In the genomic region with DNA sequence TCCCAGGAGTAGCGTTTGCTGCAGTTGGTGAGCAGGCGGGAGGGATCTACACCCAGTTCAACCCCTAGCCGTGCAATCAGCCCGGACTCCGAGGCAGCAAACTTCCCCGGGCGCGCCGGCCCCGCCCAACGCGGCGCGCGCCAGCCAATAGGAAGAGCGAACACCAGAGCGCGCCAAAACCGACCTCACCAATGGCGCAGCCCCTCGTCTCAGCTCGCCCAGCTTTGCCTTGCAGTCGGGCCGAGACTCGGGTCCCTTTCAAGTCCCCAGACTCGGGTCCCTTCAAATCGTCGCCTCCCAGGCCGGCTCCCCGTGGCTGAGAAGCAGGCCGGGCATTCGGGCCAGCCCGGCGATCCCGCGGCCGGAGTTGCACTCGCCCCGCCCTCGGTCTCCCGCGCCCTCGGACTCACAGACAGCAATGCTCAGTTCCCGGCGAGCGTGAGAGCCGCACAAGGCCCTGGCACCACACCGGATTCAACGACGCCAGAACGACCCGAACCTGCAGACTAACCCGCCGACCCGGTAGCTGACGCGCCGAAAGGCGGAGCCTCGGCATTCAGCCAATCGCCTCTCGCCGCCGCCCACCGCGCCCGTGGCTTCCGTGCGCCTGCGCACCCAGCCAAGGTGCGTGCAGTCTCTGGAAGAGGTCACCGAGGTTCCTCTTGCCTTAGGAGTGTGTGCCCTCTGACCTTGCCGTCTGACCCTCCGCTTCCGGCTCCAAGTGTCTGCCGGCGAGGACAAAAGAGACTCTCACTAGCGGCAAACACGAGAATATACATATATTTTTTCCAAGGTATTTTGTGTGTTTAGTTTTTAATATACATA, we compare ENCODE assay signal across 8 mouse cellular contexts. TPM values are rescaled to one million over a fixed set of nuclear protein-coding genes. Genes with fewer than 3 reads are reported as not detected.
A peak's percentile ranks its signal among the peaks of the same experiment; 100 is the strongest.
DNase-seq lines count a peak whose midpoint lies in the region; ATAC-seq and TF ChIP-seq lines count a peak whose summit lies in the region.

Gmnn (minus strand) TSS at position 521 of the 825 bp plus-strand sequence.

- TF ChIP-seq POLR2A in limb, embryonic 14.5 days (IDR thresholded peaks at IDR 0.05; ENCODE audit: borderline replicate concordance, extremely low read depth, insufficient read depth, insufficient read length): 0 out of 2 replicates have a peak, but pooled peaks have one; percentile 40

- peak within 1 kb of the TSS; percentile 93 for H3K27ac ChIP-seq in embryonic facial prominence, embryonic 14.5 days (replicated peaks; ENCODE audit: low read depth, low read length)
- H3K27ac ChIP-seq in limb, embryonic 14.5 days (replicated peaks; ENCODE audit: low read depth, low read length): peak within 1 kb of the TSS; percentile 92
- H3K27ac ChIP-seq in midbrain, postnatal 0 days (ENCODE audit: low read depth, low read length): peak within 1 kb of the TSS; percentile 34; the same call in 1 of the 2 replicates

- peaks cover 13% of the 10 kb centered on the region for H3K36me3 ChIP-seq in embryonic facial prominence, embryonic 14.5 days (ENCODE audit: control insufficient read depth, insufficient read depth, low read length)
- peaks cover 15% of the 10 kb centered on the region for H3K36me3 ChIP-seq in limb, embryonic 14.5 days (ENCODE audit: control insufficient read depth, insufficient read depth, low read length)
- H3K36me3 ChIP-seq in midbrain, postnatal 0 days (ENCODE audit: insufficient read depth, low read length): no peaks in the 10 kb centered on the region

- H3K4me3 ChIP-seq in embryonic facial prominence, embryonic 14.5 days (ENCODE audit: low read depth, low read length): peak within 1 kb of the TSS; percentile 97
- H3K4me3 ChIP-seq in limb, embryonic 14.5 days (replicated peaks; ENCODE audit: low read length): peak within 1 kb of the TSS; percentile 99
- H3K4me3 ChIP-seq in midbrain, postnatal 0 days (ENCODE audit: low read depth, low read length): peak within 1 kb of the TSS; percentile 89

- no peak for TF ChIP-seq CTCF in midbrain, postnatal 0 days (IDR thresholded peaks at IDR 0.05)

- H3K4me1 ChIP-seq in embryonic facial prominence, embryonic 14.5 days (ENCODE audit: control insufficient read depth, insufficient read depth, low read length): peaks cover 7% of the 10 kb centered on the region; the same call in 1 of the 2 replicates
- peaks cover 9% of the 10 kb centered on the region for H3K4me1 ChIP-seq in limb, embryonic 14.5 days (ENCODE audit: control insufficient read depth, insufficient read depth, low read length)
- H3K4me1 ChIP-seq in midbrain, postnatal 0 days (ENCODE audit: insufficient read depth, low read length): no peaks in the 10 kb centered on the region

- WGBS in embryonic facial prominence, embryonic 14.5 days: under 1% methylated on average over 48 of the region's 79 CpGs
- WGBS in limb, embryonic 14.5 days: under 1% methylated on average over 62 of the region's 79 CpGs
- under 1% methylated on average over 74 of the region's 79 CpGs for WGBS in midbrain, postnatal 0 days

- peak; percentile 98 for ATAC-seq in embryonic facial prominence, embryonic 14.5 days (ENCODE audit: low read depth)
- peak; percentile 99 for ATAC-seq in limb, embryonic 14.5 days (ENCODE audit: low FRiP score, low read depth)
- peak; percentile 96 for ATAC-seq in midbrain, postnatal 0 days (ENCODE audit: low FRiP score)

- peak within 1 kb of the TSS; percentile 86 for H3K9ac ChIP-seq in embryonic facial prominence, embryonic 14.5 days (ENCODE audit: low read depth, low read length)
- peak within 1 kb of the TSS; percentile 83 for H3K9ac ChIP-seq in limb, embryonic 14.5 days (ENCODE audit: low read depth, low read length, severe bottlenecking)
- peak within 1 kb of the TSS; percentile 34; the same call in 1 of the 2 replicates for H3K9ac ChIP-seq in midbrain, postnatal 0 days (replicated peaks; ENCODE audit: low read length, poor library complexity, severe bottlenecking)

- peak; percentile 79 for DNase-seq in 3T3-L1 (ENCODE audit: low read depth, low spot score)
- peak; percentile 79 to 83 for DNase-seq in adrenal gland, postnatal 4 days (ENCODE audit: low spot score in 2 of 2)
- peak; percentile 95 for DNase-seq in embryonic facial prominence, embryonic 14.5 days (ENCODE audit: low spot score)
- peak; percentile 85 for DNase-seq in heart, adult 8-10 months (ENCODE audit: low spot score)
- peak; percentile 89 for DNase-seq in kidney, adult 9 months
- DNase-seq in limb, embryonic 14.5 days (ENCODE audit: low spot score): peak; percentile 93
- peak; percentile 87 for DNase-seq in midbrain, postnatal 0 days (ENCODE audit: low spot score)
- peak; percentile 90 for DNase-seq in spleen, postnatal 14 days (ENCODE audit: low spot score in 2 of 2)

- peak within 1 kb of the TSS; percentile 62 for H3K4me2 ChIP-seq in embryonic facial prominence, embryonic 14.5 days (ENCODE audit: low read depth, low read length)
- peak within 1 kb of the TSS; percentile 72 for H3K4me2 ChIP-seq in limb, embryonic 14.5 days (replicated peaks; ENCODE audit: low read depth, low read length, severe bottlenecking)
- peak within 1 kb of the TSS; percentile 76 for H3K4me2 ChIP-seq in midbrain, postnatal 0 days (ENCODE audit: low read depth, low read length, poor library complexity, severe bottlenecking)

- H3K9me3 ChIP-seq in embryonic facial prominence, embryonic 14.5 days (ENCODE audit: control insufficient read depth, low read length): no peaks in the 10 kb centered on the region
- H3K9me3 ChIP-seq in limb, embryonic 14.5 days (ENCODE audit: control insufficient read depth, low read length): no peaks in the 10 kb centered on the region
- no peaks in the 10 kb centered on the region for H3K9me3 ChIP-seq in midbrain, postnatal 0 days (ENCODE audit: low read length)

- H3K27me3 ChIP-seq in embryonic facial prominence, embryonic 14.5 days (replicated peaks; ENCODE audit: control insufficient read depth, insufficient read depth, low read length): no peaks in the 10 kb centered on the region
- no peaks in the 10 kb centered on the region for H3K27me3 ChIP-seq in limb, embryonic 14.5 days (ENCODE audit: control insufficient read depth, insufficient read depth, low read length)
- no peaks in the 10 kb centered on the region for H3K27me3 ChIP-seq in midbrain, postnatal 0 days (ENCODE audit: insufficient read depth, low read length)

RNA-seq across cellular contexts. Expression of gene Gmnn, which starts in this region (rescaled TPM):
- total RNA-seq in adrenal gland, postnatal 4 days (2021): 10 to 100 TPM; 29.1 to 31.7 TPM
- polyA plus RNA-seq in embryonic facial prominence, embryonic 14.5 days (2014; fragmentation: Nextera tagmentation; extraction: Ambion mirVana): 82.4 and 82.8 TPM in 2 replicates
- total RNA-seq in heart, adult 8-10 months (2022): 10 to 100 TPM; 48.1 to 77.5 (median 69.4) TPM
- polyA plus RNA-seq in limb, embryonic 14.5 days (2012; rRNA removed): 22.1 and 43.0 TPM in 2 replicates
- 78.7 and 83.6 TPM in 2 replicates for polyA plus RNA-seq in limb, embryonic 14.5 days (2014; fragmentation: Nextera tagmentation; extraction: Ambion mirVana)
- 2.3 and 9.4 TPM in 2 replicates for total RNA-seq in midbrain, postnatal 0 days (2014; rRNA removed)
- polyA plus RNA-seq in midbrain, postnatal 0 days (2015; fragmentation: Nextera tagmentation; extraction: Ambion mirVana): 10.2 and 11.6 TPM in 2 replicates

Comparison
In these comparisons a context has a peak if more than half of its experiments do, and no peak if none do; other contexts are left out.
1. Peak in every context shown above with its lines: DNase-seq, ATAC-seq, H3K4me3 ChIP-seq and H3K27ac ChIP-seq.
2. H3K27ac ChIP-seq: peak in every context shown above with its lines; median percentile 93 in embryonic facial prominence, embryonic 14.5 days; 92 in limb, embryonic 14.5 days; 34 in midbrain, postnatal 0 days.
3. H3K9ac ChIP-seq: peak in every context shown above with its lines; median percentile 86 in embryonic facial prominence, embryonic 14.5 days; 83 in limb, embryonic 14.5 days; 34 in midbrain, postnatal 0 days.